Mouse (Mus musculus) G1E (cell line): ENCODE results near the gene Eef2k. TPM values are rescaled to one million over a fixed set of nuclear protein-coding genes. Genes with fewer than 3 reads are reported as not detected.
"Not testable (repeated sequence)": the region's sequence is repeated elsewhere in the genome, so short reads cannot be mapped to it uniquely, and the experiment has no call there.

ENCODE experiments used
- ATAC-seq: 2 replicates; pipeline ENCODE4 v1.8.0; 2016; ENCODE audit warnings: mild to moderate bottlenecking; ENCODE audit not compliant: insufficient number of reproducible peaks, poor library complexity, low FRiP score, severe bottlenecking; ENCODE audit errors: extremely low read depth
- DNase-seq: peaks from one replicate; pipeline ENCODE4 v3.0.0; 2012; ENCODE audit warnings: low spot score
- H3K27me3 ChIP-seq: 2 replicates; pipeline ENCODE4 v1.6.1; 2012; ENCODE audit warnings: mild to moderate bottlenecking, low read length, inconsistent platforms; ENCODE audit not compliant: insufficient read depth
- H3K36me3 ChIP-seq: replicated peaks from 2 replicates; pipeline ENCODE3; 2012; ENCODE audit warnings: mild to moderate bottlenecking, inconsistent platforms
- H3K4me1 ChIP-seq: 2 replicates; pipeline ENCODE4 v1.6.1; 2012; ENCODE audit warnings: low read depth, low read length, inconsistent platforms, mixed read lengths; ENCODE audit not compliant: insufficient read depth
- H3K4me3 ChIP-seq: 2 replicates; pipeline ENCODE4 v1.5.1; 2012; ENCODE audit warnings: low read depth, mild to moderate bottlenecking, inconsistent platforms, low read length, moderate library complexity, mixed read lengths
- H3K9me3 ChIP-seq: replicated peaks from 2 replicates; pipeline ENCODE4 v1.6.1; 2012; ENCODE audit warnings: inconsistent platforms
- CTCF ChIP-seq: IDR thresholded peaks from 2 replicates; pipeline ENCODE4 v1.5.1; 2012; ENCODE audit warnings: low read depth, low read length, inconsistent platforms, mixed read lengths
- GATA1 ChIP-seq: IDR thresholded peaks from 2 replicates; pipeline ENCODE4 v1.6.1; 2012; ENCODE audit warnings: borderline replicate concordance, low read length, inconsistent platforms, mixed read lengths
- GATA2 ChIP-seq: IDR thresholded peaks from 2 replicates; pipeline ENCODE4 v1.6.1; 2012; ENCODE audit warnings: low read depth, low read length, inconsistent platforms, borderline replicate concordance
- POLR2AphosphoS5 ChIP-seq: IDR thresholded peaks from 2 replicates; pipeline ENCODE4 v1.6.1; 2012; ENCODE audit warnings: low read depth, low read length, inconsistent platforms; ENCODE audit not compliant: insufficient replicate concordance
- TAL1 ChIP-seq: conservative IDR thresholded peaks from 2 replicates; pipeline ENCODE4 v1.6.1; 2012; ENCODE audit warnings: low read depth, low read length, inconsistent platforms, mixed read lengths
- polyA plus RNA-seq: library from polyadenylated mRNA; stranded (reverse); fragments of >175 nt; gene quantifications from 2 replicates; pipeline ENCODE4 v1.2.3, GENCODE M21; 2012
- total RNA-seq, 2 experiments: library from RNA; stranded (forward) in 1 of 2; stranded (reverse) in 1 of 2; fragments of 200-1000 nt in 1 of 2; fragments of >200 nt in 1 of 2; fragmentation: Nextera tagmentation in 1 of 2; gene quantifications; 2 replicates each; pipeline ENCODE4 v1.2.3; 2014 to 2017

The Eef2k gene
- total and polyA plus RNA-seq, 3 experiments, result 72.9 to 189 (median 107) TPM

GRCm38 (mm10) chr7:120938206-120938605 lies 95.6 kb downstream of the Eef2k start:
- Histone ChIP-seq H3K4me3 (no peak overlapping the region), H3K4me1 (peaks cover 37% of the 10 kb centered on the region), H3K27me3 (no peaks in the 10 kb centered on the region), H3K9me3 (no peaks in the 10 kb centered on the region), H3K36me3 (peaks cover 100% of the 10 kb centered on the region)
- TF ChIP-seq POLR2AphosphoS5 (no peak), CTCF (no peak), TAL1 (no peak), GATA2 (no peak), GATA1 (no peak)
- ATAC-seq, result no peak
- no peak for DNase-seq

- no peak for DNase-seq
- H3K4me1 ChIP-seq, result peaks cover 22% of the 10 kb centered on the region
- H3K4me3 ChIP-seq, result no peak overlapping the region
- H3K9me3 ChIP-seq, result no peaks in the 10 kb centered on the region
- no peak for TF ChIP-seq POLR2AphosphoS5
- TF ChIP-seq GATA1, result no peak
- TF ChIP-seq TAL1, result no peak
- TF ChIP-seq GATA2, result no peak
- TF ChIP-seq CTCF, result no peak
- no peak for ATAC-seq
- H3K36me3 ChIP-seq, result peaks cover 97% of the 10 kb centered on the region
- no peaks in the 10 kb centered on the region for H3K27me3 ChIP-seq
These were observed 97.7 kb downstream of the Eef2k start for GRCm38 (mm10) chr7:120940343-120940742.

GRCm38 (mm10) chr7:120941214-120941613 lies 98.6 kb downstream of the Eef2k start:
- TF ChIP-seq TAL1 (no peak), GATA1 (no peak), GATA2 (no peak), CTCF (no peak), POLR2AphosphoS5 (no peak)
- no peaks in the 10 kb centered on the region for H3K9me3 ChIP-seq
- H3K4me3 ChIP-seq, result no peak overlapping the region
- no peak for ATAC-seq
- no peak for DNase-seq
- H3K36me3 ChIP-seq, result peaks cover 97% of the 10 kb centered on the region
- H3K4me1 ChIP-seq, result peaks cover 17% of the 10 kb centered on the region
- H3K27me3 ChIP-seq, result no peaks in the 10 kb centered on the region

GRCm38 (mm10) chr7:120942506-120942905 lies 99.9 kb downstream of the Eef2k start:
- ATAC-seq, result no peak
- no peaks in the 10 kb centered on the region for H3K9me3 ChIP-seq
- no peaks in the 10 kb centered on the region for H3K27me3 ChIP-seq
- DNase-seq, result no peak
- H3K4me3 ChIP-seq, result no peak overlapping the region
- peaks cover 6% of the 10 kb centered on the region for H3K4me1 ChIP-seq
- H3K36me3 ChIP-seq, result peaks cover 91% of the 10 kb centered on the region
- TF ChIP-seq TAL1 (no peak), GATA2 (no peak), GATA1 (no peak), CTCF (no peak), POLR2AphosphoS5 (no peak)

GRCm38 (mm10) chr7:120943936-120944509 lies 101.4 kb downstream of the Eef2k start:
- DNase-seq (no peak), ATAC-seq (no peak)
- peaks cover 89% of the 10 kb centered on the region for H3K36me3 ChIP-seq
- H3K4me1 ChIP-seq, result peaks cover 6% of the 10 kb centered on the region
- no peaks in the 10 kb centered on the region for H3K9me3 ChIP-seq
- no peak for TF ChIP-seq GATA2
- TF ChIP-seq CTCF, result no peak
- no peak for TF ChIP-seq GATA1
- TF ChIP-seq POLR2AphosphoS5, result no peak
- TF ChIP-seq TAL1, result no peak
- H3K27me3 ChIP-seq, result no peaks in the 10 kb centered on the region
- H3K4me3 ChIP-seq, result no peak overlapping the region

- DNase-seq, H3K4me1 ChIP-seq, H3K9me3 ChIP-seq, ATAC-seq, H3K27me3 ChIP-seq, H3K4me3 ChIP-seq: not testable (repeated sequence)
- H3K36me3 ChIP-seq, result peaks cover 50% of the 10 kb centered on the region
These were observed 111.0 kb downstream of the Eef2k start for GRCm38 (mm10) chr7:120953591-120953990.

Other genes with a start within 250 kb of the Eef2k start
- gene Uqcrc2, start 207.7 kb upstream of the Eef2k start, total RNA-seq (2014; fragmentation: Nextera tagmentation), result 225 and 235 TPM in 2 replicates
- gene Uqcrc2, start 207.7 kb upstream of the Eef2k start, total RNA-seq (2017), result 200 and 213 TPM in 2 replicates
- 10.3 and 11.3 TPM in 2 replicates for gene Uqcrc2, start 207.7 kb upstream of the Eef2k start, polyA plus RNA-seq
- not detected in 2 replicates for gene Pdzd9, start 172.5 kb upstream of the Eef2k start, total RNA-seq (2014; fragmentation: Nextera tagmentation)
- gene Pdzd9, start 172.5 kb upstream of the Eef2k start, total RNA-seq (2017), result 0.38 and 0.46 TPM in 2 replicates
- gene Pdzd9, start 172.5 kb upstream of the Eef2k start, polyA plus RNA-seq, result not detected in 2 replicates
- gene Mosmo, start 165.2 kb upstream of the Eef2k start, total RNA-seq (2014; fragmentation: Nextera tagmentation), result 81.1 and 127 TPM in 2 replicates
- 39.3 and 44.5 TPM in 2 replicates for gene Mosmo, start 165.2 kb upstream of the Eef2k start, total RNA-seq (2017)
- 30.4 and 41.0 TPM in 2 replicates for gene Mosmo, start 165.2 kb upstream of the Eef2k start, polyA plus RNA-seq
- gene Vwa3a, start 103.5 kb upstream of the Eef2k start, total RNA-seq (2014; fragmentation: Nextera tagmentation), result not detected in 2 replicates
- 0.11 TPM in 1 of 2 replicates, not detected in the other for gene Vwa3a, start 103.5 kb upstream of the Eef2k start, total RNA-seq (2017)
- not detected in 2 replicates for gene Vwa3a, start 103.5 kb upstream of the Eef2k start, polyA plus RNA-seq
- gene Gm5737, start 30.5 kb upstream of the Eef2k start, total RNA-seq (2014; fragmentation: Nextera tagmentation), result not detected in 2 replicates
- gene Gm5737, start 30.5 kb upstream of the Eef2k start, total RNA-seq (2017), result not detected in 2 replicates
- not detected in 2 replicates for gene Gm5737, start 30.5 kb upstream of the Eef2k start, polyA plus RNA-seq
- 18.0 and 21.3 TPM in 2 replicates for gene Polr3e, start 74.9 kb downstream of the Eef2k start, total RNA-seq (2014; fragmentation: Nextera tagmentation)
- 26.2 and 27.6 TPM in 2 replicates for gene Polr3e, start 74.9 kb downstream of the Eef2k start, total RNA-seq (2017)
- gene Polr3e, start 74.9 kb downstream of the Eef2k start, polyA plus RNA-seq, result 31.1 and 36.5 TPM in 2 replicates
- 12.8 and 20.0 TPM in 2 replicates for gene Cdr2, start 139.5 kb downstream of the Eef2k start, total RNA-seq (2014; fragmentation: Nextera tagmentation)
- 12.7 and 14.0 TPM in 2 replicates for gene Cdr2, start 139.5 kb downstream of the Eef2k start, total RNA-seq (2017)
- gene Cdr2, start 139.5 kb downstream of the Eef2k start, polyA plus RNA-seq, result 7.7 and 8.0 TPM in 2 replicates
- 4.5 TPM in 1 of 2 replicates, not detected in the other for gene Mfsd13b, start 139.7 kb downstream of the Eef2k start, total RNA-seq (2014; fragmentation: Nextera tagmentation)
- 0.38 TPM in 1 of 2 replicates, not detected in the other for gene Mfsd13b, start 139.7 kb downstream of the Eef2k start, total RNA-seq (2017)
- not detected in 2 replicates for gene Mfsd13b, start 139.7 kb downstream of the Eef2k start, polyA plus RNA-seq
- 61.2 and 70.9 TPM in 2 replicates for gene Mettl9, start 191.6 kb downstream of the Eef2k start, total RNA-seq (2014; fragmentation: Nextera tagmentation)
- gene Mettl9, start 191.6 kb downstream of the Eef2k start, total RNA-seq (2017), result 84.7 and 90.8 TPM in 2 replicates
- 30.3 and 33.9 TPM in 2 replicates for gene Mettl9, start 191.6 kb downstream of the Eef2k start, polyA plus RNA-seq
- 0.97 TPM in 1 of 2 replicates, not detected in the other for gene Igsf6, start 231.7 kb downstream of the Eef2k start, total RNA-seq (2014; fragmentation: Nextera tagmentation)
- gene Igsf6, start 231.7 kb downstream of the Eef2k start, total RNA-seq (2017), result 0.06 and 0.33 TPM in 2 replicates
- 0.07 and 0.10 TPM in 2 replicates for gene Igsf6, start 231.7 kb downstream of the Eef2k start, polyA plus RNA-seq
- 0.34 and 0.75 TPM in 2 replicates for gene Otoa, start 238.8 kb downstream of the Eef2k start, total RNA-seq (2014; fragmentation: Nextera tagmentation)
- gene Otoa, start 238.8 kb downstream of the Eef2k start, total RNA-seq (2017), result 0.82 and 0.87 TPM in 2 replicates
- 0.43 and 0.50 TPM in 2 replicates for gene Otoa, start 238.8 kb downstream of the Eef2k start, polyA plus RNA-seq